Mouse (Mus musculus): ENCODE results near the gene Frmpd4. TPM values are rescaled to one million over a fixed set of nuclear protein-coding genes. Genes with fewer than 3 reads are reported as not detected.

Frmpd4 gene
- polyA plus RNA-seq, 1 experiment from 2014 or later: 0.11 TPM

GRCm38 (mm10) chrX:168415403-168415802 lies 161.6 kb downstream of the Frmpd4 start:
- Histone ChIP-seq H3K4me1 (ENCODE audit: control insufficient read depth, insufficient read depth, low read length) (no peaks in the 10 kb centered on the region), H3K4me3 (ENCODE audit: low read depth, low read length) (no peak overlapping the region), H3K9ac (ENCODE audit: low read length) (no peak overlapping the region), H3K36me3 (ENCODE audit: control insufficient read depth, insufficient read depth, low read length) (no peaks in the 10 kb centered on the region), H3K27me3 (ENCODE audit: control insufficient read depth, insufficient read depth, low read length) (no peaks in the 10 kb centered on the region), H3K9me3 (ENCODE audit: control insufficient read depth, low read length) (no peaks in the 10 kb centered on the region), H3K27ac (replicated peaks; ENCODE audit: low read depth, low read length) (no peak overlapping the region), H3K4me2 (ENCODE audit: low read depth, severe bottlenecking) (no peak overlapping the region)
- ATAC-seq (ENCODE audit: insufficient number of reproducible peaks, low FRiP score, low TSS enrichment, low read depth): no peak
- WGBS: 27% methylated on average over 3 of the region's 3 CpGs
- no peak for DNase-seq (ENCODE audit: low spot score)

- ATAC-seq (ENCODE audit: insufficient number of reproducible peaks, low FRiP score, low TSS enrichment, low read depth) (no peak), DNase-seq (ENCODE audit: low spot score) (no peak)
- H3K4me1 ChIP-seq (ENCODE audit: control insufficient read depth, insufficient read depth, low read length): no peaks in the 10 kb centered on the region
- no peak overlapping the region for H3K4me3 ChIP-seq (ENCODE audit: low read depth, low read length)
- H3K9me3 ChIP-seq (ENCODE audit: control insufficient read depth, low read length): no peaks in the 10 kb centered on the region
- H3K4me2 ChIP-seq (ENCODE audit: low read depth, severe bottlenecking): no peak overlapping the region
- H3K27me3 ChIP-seq (ENCODE audit: control insufficient read depth, insufficient read depth, low read length): no peaks in the 10 kb centered on the region
- 80% methylated on average over 2 of the region's 2 CpGs for WGBS
- H3K27ac ChIP-seq (replicated peaks; ENCODE audit: low read depth, low read length): no peak overlapping the region
- no peaks in the 10 kb centered on the region for H3K36me3 ChIP-seq (ENCODE audit: control insufficient read depth, insufficient read depth, low read length)
- H3K9ac ChIP-seq (ENCODE audit: low read length): no peak overlapping the region
Measured at GRCm38 (mm10) chrX:168403512-168403911, 173.5 kb downstream of the Frmpd4 start.

- no peaks in the 10 kb centered on the region for H3K9me3 ChIP-seq (ENCODE audit: control insufficient read depth, low read length)
- no peak overlapping the region for H3K4me3 ChIP-seq (ENCODE audit: low read depth, low read length)
- no peak overlapping the region for H3K9ac ChIP-seq (ENCODE audit: low read length)
- WGBS: 95% methylated on average over 2 of the region's 2 CpGs
- H3K4me2 ChIP-seq (ENCODE audit: low read depth, severe bottlenecking): no peak overlapping the region
- no peaks in the 10 kb centered on the region for H3K27me3 ChIP-seq (ENCODE audit: control insufficient read depth, insufficient read depth, low read length)
- no peak overlapping the region for H3K27ac ChIP-seq (replicated peaks; ENCODE audit: low read depth, low read length)
- H3K36me3 ChIP-seq (ENCODE audit: control insufficient read depth, insufficient read depth, low read length): no peaks in the 10 kb centered on the region
- ATAC-seq (ENCODE audit: insufficient number of reproducible peaks, low FRiP score, low TSS enrichment, low read depth) (no peak), DNase-seq (ENCODE audit: low spot score) (no peak)
- H3K4me1 ChIP-seq (ENCODE audit: control insufficient read depth, insufficient read depth, low read length): no peaks in the 10 kb centered on the region
Measured at GRCm38 (mm10) chrX:168350431-168350830, 226.6 kb downstream of the Frmpd4 start.

GRCm38 (mm10) chrX:168349320-168350225 lies 227.5 kb downstream of the Frmpd4 start:
- Histone ChIP-seq H3K36me3 (ENCODE audit: control insufficient read depth, insufficient read depth, low read length) (no peaks in the 10 kb centered on the region), H3K4me1 (ENCODE audit: control insufficient read depth, insufficient read depth, low read length) (no peaks in the 10 kb centered on the region), H3K4me3 (ENCODE audit: low read depth, low read length) (no peak overlapping the region), H3K27ac (replicated peaks; ENCODE audit: low read depth, low read length) (no peak overlapping the region), H3K27me3 (ENCODE audit: control insufficient read depth, insufficient read depth, low read length) (no peaks in the 10 kb centered on the region), H3K4me2 (ENCODE audit: low read depth, severe bottlenecking) (no peak overlapping the region), H3K9ac (ENCODE audit: low read length) (no peak overlapping the region), H3K9me3 (ENCODE audit: control insufficient read depth, low read length) (no peaks in the 10 kb centered on the region)
- DNase-seq (ENCODE audit: low spot score) (no peak), ATAC-seq (ENCODE audit: insufficient number of reproducible peaks, low FRiP score, low TSS enrichment, low read depth) (no peak)
- 67% methylated on average over 5 of the region's 5 CpGs for WGBS

GRCm38 (mm10) chrX:168338212-168338611 lies 238.8 kb downstream of the Frmpd4 start:
- Histone ChIP-seq H3K27me3 (ENCODE audit: control insufficient read depth, insufficient read depth, low read length) (no peaks in the 10 kb centered on the region), H3K27ac (replicated peaks; ENCODE audit: low read depth, low read length) (no peak overlapping the region)
- DNase-seq (ENCODE audit: low spot score): no peak

GRCm38 (mm10) chrX:168325161-168325560 lies 251.9 kb downstream of the Frmpd4 start:
- Histone ChIP-seq H3K36me3 (ENCODE audit: control insufficient read depth, insufficient read depth, low read length) (no peaks in the 10 kb centered on the region), H3K27ac (replicated peaks; ENCODE audit: low read depth, low read length) (no peak overlapping the region), H3K9ac (ENCODE audit: low read length) (no peak overlapping the region), H3K4me2 (ENCODE audit: low read depth, severe bottlenecking) (no peak overlapping the region), H3K27me3 (ENCODE audit: control insufficient read depth, insufficient read depth, low read length) (no peaks in the 10 kb centered on the region), H3K4me3 (ENCODE audit: low read depth, low read length) (no peak overlapping the region), H3K9me3 (ENCODE audit: control insufficient read depth, low read length) (no peaks in the 10 kb centered on the region), H3K4me1 (ENCODE audit: control insufficient read depth, insufficient read depth, low read length) (no peaks in the 10 kb centered on the region)
- ATAC-seq (ENCODE audit: insufficient number of reproducible peaks, low FRiP score, low TSS enrichment, low read depth): no peak
- 86% methylated on average over 3 of the region's 3 CpGs for WGBS
- no peak for DNase-seq (ENCODE audit: low spot score)

More at GRCm38 (mm10) chrX:168338212-168338611, 238.8 kb downstream of the Frmpd4 start:
- Histone ChIP-seq H3K36me3 (ENCODE audit: control insufficient read depth, insufficient read depth, low read length) (no peaks in the 10 kb centered on the region), H3K4me3 (ENCODE audit: low read depth, low read length) (no peak overlapping the region), H3K9ac (ENCODE audit: low read length) (no peak overlapping the region), H3K4me2 (ENCODE audit: low read depth, severe bottlenecking) (no peak overlapping the region), H3K9me3 (ENCODE audit: control insufficient read depth, low read length) (no peaks in the 10 kb centered on the region), H3K4me1 (ENCODE audit: control insufficient read depth, insufficient read depth, low read length) (no peaks in the 10 kb centered on the region)
- no peak for ATAC-seq (ENCODE audit: insufficient number of reproducible peaks, low FRiP score, low TSS enrichment, low read depth)

GRCm38 (mm10) chrX:168312158-168312557 lies 264.9 kb downstream of the Frmpd4 start:
- H3K27me3 ChIP-seq (ENCODE audit: control insufficient read depth, insufficient read depth, low read length): 0 out of 2 replicates have a peak, but pooled peaks cover 2% of the 10 kb centered on the region

GRCm38 (mm10) chrX:168310143-168310542 lies 266.9 kb downstream of the Frmpd4 start:
- Histone ChIP-seq H3K27me3 (ENCODE audit: control insufficient read depth, insufficient read depth, low read length) (0 out of 2 replicates have a peak, but pooled peaks cover 5% of the 10 kb centered on the region), H3K4me3 (ENCODE audit: low read depth, low read length) (no peak overlapping the region), H3K27ac (replicated peaks; ENCODE audit: low read depth, low read length) (no peak overlapping the region), H3K36me3 (ENCODE audit: control insufficient read depth, insufficient read depth, low read length) (no peaks in the 10 kb centered on the region), H3K4me2 (ENCODE audit: low read depth, severe bottlenecking) (no peak overlapping the region), H3K4me1 (ENCODE audit: control insufficient read depth, insufficient read depth, low read length) (no peaks in the 10 kb centered on the region), H3K9ac (ENCODE audit: low read length) (no peak overlapping the region), H3K9me3 (ENCODE audit: control insufficient read depth, low read length) (no peaks in the 10 kb centered on the region)
- DNase-seq (ENCODE audit: low spot score): no peak
- ATAC-seq (ENCODE audit: insufficient number of reproducible peaks, low FRiP score, low TSS enrichment, low read depth): no peak
- 5% methylated on average over 1 of the region's 1 CpGs for WGBS

More at GRCm38 (mm10) chrX:168312158-168312557, 264.9 kb downstream of the Frmpd4 start:
- H3K4me1 ChIP-seq (ENCODE audit: control insufficient read depth, insufficient read depth, low read length): no peaks in the 10 kb centered on the region
- no peak overlapping the region for H3K4me2 ChIP-seq (ENCODE audit: low read depth, severe bottlenecking)
- H3K9ac ChIP-seq (ENCODE audit: low read length): no peak overlapping the region
- ATAC-seq (ENCODE audit: insufficient number of reproducible peaks, low FRiP score, low TSS enrichment, low read depth): no peak
- no peak overlapping the region for H3K27ac ChIP-seq (replicated peaks; ENCODE audit: low read depth, low read length)
- no peak overlapping the region for H3K4me3 ChIP-seq (ENCODE audit: low read depth, low read length)
- no peak for DNase-seq (ENCODE audit: low spot score)
- H3K9me3 ChIP-seq (ENCODE audit: control insufficient read depth, low read length): no peaks in the 10 kb centered on the region
- no peaks in the 10 kb centered on the region for H3K36me3 ChIP-seq (ENCODE audit: control insufficient read depth, insufficient read depth, low read length)
- WGBS: 97% methylated on average over 1 of the region's 1 CpGs

All from limb, embryonic 11.5 days (tissue).